Mouse (Mus musculus): Measurements from ENCODE around the gene Cx3cr1.

GRCm38 (mm10) chr9:120043115-120043514, 26.6 kb downstream of the Cx3cr1 start:
- no peak for TF ChIP-seq TCF12 (IDR thresholded peaks at IDR 0.05; ENCODE audit: insufficient read depth, poor library complexity, severe bottlenecking)
- no peak for TF ChIP-seq POLR2AphosphoS2 (IDR thresholded peaks at IDR 0.05; ENCODE audit: insufficient read length, low read depth)
- no peak for TF ChIP-seq MYOD1 (IDR thresholded peaks at IDR 0.05; ENCODE audit: control insufficient read depth in 1 of 3, insufficient read length in 2 of 3, low read depth in 2 of 3)
- no peak for TF ChIP-seq E2F4 (IDR thresholded peaks at IDR 0.05; ENCODE audit: insufficient read depth)
- no peak for TF ChIP-seq POLR2A (IDR thresholded peaks at IDR 0.05; ENCODE audit: insufficient read length, low read depth)
- no peak for TF ChIP-seq USF1 (IDR thresholded peaks at IDR 0.05; ENCODE audit: low read depth)
- TF ChIP-seq MYOG (IDR thresholded peaks at IDR 0.05; ENCODE audit: control insufficient read depth in 1 of 3, insufficient read depth in 1 of 3, insufficient read length in 2 of 3, low read depth in 2 of 3) = no peak
